Mouse (Mus musculus): ENCODE data around the gene Tlx1.
A peak's percentile ranks its signal among the peaks of the same experiment; 100 is the strongest.

Tlx1 gene

GRCm38 (mm10) chr19:45158896-45159295 lies 8.4 kb downstream of the Tlx1 start:
- DNase-seq (ENCODE audit: low read depth) = no peak

GRCm38 (mm10) chr19:45159491-45159890 lies 9.0 kb downstream of the Tlx1 start:
- DNase-seq (ENCODE audit: low read depth) = no peak

DNA sequence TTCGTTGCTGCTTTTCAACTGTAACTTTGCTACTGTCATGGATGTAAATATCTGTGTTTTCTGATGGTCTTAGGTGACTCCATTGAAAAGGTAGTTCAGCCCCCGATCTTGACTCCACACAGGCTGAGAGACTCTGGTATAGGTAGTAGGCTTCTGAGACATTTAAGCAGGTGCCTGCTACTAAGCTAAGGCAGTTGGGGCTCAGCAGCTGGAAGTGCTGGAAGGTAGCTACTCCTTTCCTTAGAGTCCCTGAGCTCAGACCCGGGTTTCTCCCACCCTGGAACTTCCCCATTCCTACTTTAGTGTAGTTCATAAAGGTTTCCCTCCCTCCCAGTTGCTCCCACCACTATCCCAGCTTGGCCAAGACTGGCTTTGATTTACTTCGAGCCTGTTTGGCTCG lies 9.5 kb downstream of the Tlx1 start:
- no peak for DNase-seq (ENCODE audit: low read depth)

DNA sequence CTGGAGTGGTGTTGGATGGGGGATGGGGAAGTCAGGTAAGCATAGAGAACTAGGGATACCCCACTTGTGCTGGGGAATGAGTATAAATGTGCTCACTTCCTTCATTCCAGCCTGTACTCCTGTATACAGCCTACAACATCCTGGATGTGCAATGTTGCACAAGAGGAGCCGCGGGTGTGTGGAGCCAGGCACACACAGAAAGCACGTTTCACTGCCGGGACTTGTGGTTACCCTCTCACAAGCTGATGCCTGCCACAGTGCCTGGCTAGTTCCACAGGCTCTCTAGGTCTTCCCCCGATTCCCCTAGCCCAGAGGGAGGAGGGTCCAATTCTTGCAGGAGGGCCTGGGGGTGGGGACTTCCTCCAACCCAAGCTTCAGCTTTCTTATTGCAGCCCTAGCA lies 10.0 kb downstream of the Tlx1 start:
- DNase-seq (ENCODE audit: low read depth) = peak; percentile 63

- DNase-seq (ENCODE audit: low read depth) = peak; percentile 83
These were observed 10.6 kb downstream of the Tlx1 start for GRCm38 (mm10) chr19:45161093-45161492.

DNA sequence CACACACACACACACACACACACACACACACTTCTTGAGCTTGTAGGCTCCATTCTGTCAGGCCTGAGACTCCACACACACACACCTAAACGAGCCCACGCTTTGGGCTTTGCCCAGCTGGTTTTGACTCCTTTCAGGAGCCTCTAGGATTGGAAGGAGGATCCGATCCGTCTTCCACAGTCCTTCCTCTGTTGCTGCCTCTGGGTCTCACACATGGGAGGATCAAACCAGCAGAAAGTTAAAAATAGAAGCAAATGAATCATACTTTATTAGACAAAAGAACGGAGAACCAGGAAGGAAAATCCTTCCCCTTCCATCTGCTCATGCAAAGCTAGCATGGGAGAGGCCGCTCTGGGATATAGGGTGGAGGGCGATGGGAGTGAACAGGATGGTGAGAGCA lies 11.7 kb downstream of the Tlx1 start:
- no peak for DNase-seq (ENCODE audit: low read depth)

- DNase-seq (ENCODE audit: low read depth) = no peak
These were observed 12.4 kb downstream of the Tlx1 start for GRCm38 (mm10) chr19:45162871-45163270.

DNA sequence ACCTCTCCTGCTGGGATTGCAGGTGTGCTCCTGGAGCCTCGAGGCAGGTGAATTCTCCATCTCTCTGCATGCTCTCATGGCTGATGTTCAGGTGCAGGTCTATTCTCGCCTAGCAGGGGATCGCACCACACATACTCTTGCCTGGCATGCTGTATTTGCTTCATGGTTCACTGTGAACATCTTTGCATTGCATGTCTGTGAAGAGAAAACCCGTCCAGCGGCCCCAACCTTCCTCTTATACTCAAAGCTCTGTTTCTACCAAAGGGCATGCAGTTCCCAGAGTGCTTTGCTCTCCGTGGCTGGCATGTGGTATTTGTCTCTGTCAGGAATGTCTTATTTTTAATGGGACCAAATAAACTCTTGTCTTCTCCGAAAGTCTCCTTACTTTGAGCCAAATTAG lies 20.0 kb downstream of the Tlx1 start:
- DNase-seq (ENCODE audit: low read depth) = no peak

DNA sequence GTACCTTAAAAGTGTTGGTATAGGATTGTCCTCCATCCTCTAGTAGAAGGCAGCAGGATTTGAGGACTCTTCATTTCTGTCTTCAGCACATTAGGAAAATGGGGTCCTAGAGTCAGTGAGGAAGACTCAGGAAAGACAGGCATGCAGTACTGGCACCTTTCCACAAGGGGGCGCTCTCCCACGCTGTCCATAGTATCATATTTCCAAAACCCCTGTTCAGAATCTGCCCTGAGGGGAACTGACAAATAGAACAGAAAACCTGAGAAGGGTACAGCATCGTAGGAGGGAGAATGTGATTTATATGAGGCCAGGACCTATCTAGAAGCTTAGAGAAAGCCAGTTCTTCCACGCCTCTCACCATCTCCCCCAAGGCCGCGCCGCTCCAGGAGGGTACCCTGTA lies 24.3 kb downstream of the Tlx1 start:
- peak; percentile 22 for DNase-seq (ENCODE audit: low read depth)

GRCm38 (mm10) chr19:45176269-45176668 lies 25.8 kb downstream of the Tlx1 start:
- DNase-seq (ENCODE audit: low read depth) = peak; percentile 98

GRCm38 (mm10) chr19:45177004-45177737 lies 26.7 kb downstream of the Tlx1 start:
- DNase-seq (ENCODE audit: low read depth) = peak; percentile 89

- no peak for DNase-seq (ENCODE audit: low read depth)
These were observed 29.0 kb downstream of the Tlx1 start for GRCm38 (mm10) chr19:45179451-45179850.

GRCm38 (mm10) chr19:45180447-45180846 lies 30.0 kb downstream of the Tlx1 start:
- no peak for DNase-seq (ENCODE audit: low read depth)

DNA sequence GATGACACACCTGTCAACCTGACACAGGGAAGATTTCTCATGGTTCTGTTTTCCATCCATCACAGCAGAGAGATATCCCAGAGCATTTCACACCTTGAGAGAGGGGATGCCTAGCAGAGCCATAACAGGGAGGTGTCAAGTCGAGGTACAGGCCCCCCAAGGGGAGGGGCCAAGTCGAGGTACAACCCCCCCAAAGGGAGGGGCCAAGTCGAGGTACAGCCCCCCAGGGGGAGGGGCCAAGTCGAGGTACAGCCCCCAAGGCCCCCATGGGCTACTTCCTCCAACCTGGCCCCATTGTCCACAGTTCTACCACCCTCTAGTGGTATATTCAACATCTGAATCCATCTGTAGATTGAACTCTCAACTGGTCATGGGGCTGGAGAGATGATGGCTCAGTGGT lies 44.2 kb downstream of the Tlx1 start:
- DNase-seq (ENCODE audit: low read depth) = peak; percentile 11

- DNase-seq (ENCODE audit: low read depth) = no peak
These were observed 46.5 kb downstream of the Tlx1 start for GRCm38 (mm10) chr19:45196967-45197366.

- DNase-seq (ENCODE audit: low read depth) = peak; percentile 64
These were observed 55.0 kb downstream of the Tlx1 start for GRCm38 (mm10) chr19:45205311-45206105.
